Mouse (Mus musculus) kidney, postnatal 0 days (tissue): ENCODE data around the gene Afap1l2. TPM values are rescaled to one million over a fixed set of nuclear protein-coding genes. Genes with fewer than 3 reads are reported as not detected.
A peak's percentile ranks its signal among the peaks of the same experiment; 100 is the strongest.

Source experiments
- ATAC-seq: fragments of 200-750 bp; cut with Nextera tagmentation; replicated peaks from 2 replicates; pipeline ENCODE4 v1.8.0; 2017; ENCODE audit warnings: low read depth, moderate number of reproducible peaks, moderate TSS enrichment, moderate library complexity; ENCODE audit not compliant: low FRiP score
- DNase-seq: peaks from one replicate; pipeline ENCODE4 v3.0.0-alpha.2; 2016; ENCODE audit warnings: low spot score
- H3K27ac ChIP-seq: fragments of 300-500 bp; sonication (generic); 2 replicates; pipeline ENCODE4 v1.5.1; 2014; ENCODE audit warnings: mild to moderate bottlenecking
- H3K27me3 ChIP-seq: fragments of 300-500 bp; sonication (generic); 2 replicates; pipeline ENCODE4 v1.6.1; 2014; ENCODE audit warnings: low read length, mixed read lengths; ENCODE audit not compliant: insufficient read depth
- H3K36me3 ChIP-seq: fragments of 300-500 bp; sonication (generic); 2 replicates; pipeline ENCODE4 v1.6.1; 2014; ENCODE audit warnings: low read length, mixed read lengths; ENCODE audit not compliant: insufficient read depth
- H3K4me1 ChIP-seq: fragments of 300-500 bp; sonication (generic); replicated peaks from 2 replicates; pipeline ENCODE4 v1.6.1; 2014; ENCODE audit warnings: antibody characterized with exemption, low read length, mixed read lengths; ENCODE audit not compliant: insufficient read depth
- H3K4me2 ChIP-seq: fragments of 300-500 bp; sonication (generic); 2 replicates; pipeline ENCODE4 v1.6.1; 2014; ENCODE audit warnings: mild to moderate bottlenecking, low read length, moderate library complexity, mixed read lengths
- H3K4me3 ChIP-seq: fragments of 300-500 bp; sonication (generic); replicated peaks from 2 replicates; pipeline ENCODE4 v1.5.1; 2014; ENCODE audit warnings: low read depth, low read length
- H3K9ac ChIP-seq: fragments of 300-500 bp; sonication (generic); 2 replicates; pipeline ENCODE4 v1.6.1; 2014; ENCODE audit warnings: low read depth, low read length
- H3K9me3 ChIP-seq: fragments of 300-500 bp; sonication (generic); replicated peaks from 2 replicates; pipeline ENCODE4 v1.6.1; 2016; ENCODE audit warnings: low read length, inconsistent platforms, mixed read lengths
- CTCF ChIP-seq: IDR thresholded peaks from 2 replicates; pipeline ENCODE4 v1.5.1; 2016; ENCODE audit warnings: antibody characterized with exemption, low read depth, mild to moderate bottlenecking, moderate library complexity
- WGBS: fragments of 180-500 bp; shearing (Covaris S2); extraction: QIAGEN DNeasy Blood & Tissue Kit; methylation state at CpG from one replicate; pipeline ENCODE4 v1.1.7; 2014; 5-methylcytosine and 5-hydroxymethylcytosine counted together
- polyA plus RNA-seq: library from polyadenylated mRNA; unstranded; fragments of >200 nt; fragmentation: Nextera tagmentation; extraction: Ambion mirVana; gene quantifications from 2 replicates; pipeline ENCODE4 v1.2.1, GENCODE M21; 2015

Afap1l2 gene
- polyA plus RNA-seq, 1 experiment from 2014 or later = 21.3 TPM

- no peaks in the 10 kb centered on the region for H3K36me3 ChIP-seq
Observed at GRCm38 (mm10) chr19:56950818-56951217, 57.2 kb downstream of the Afap1l2 start.

GRCm38 (mm10) chr19:56949868-56950267, 58.2 kb downstream of the Afap1l2 start:
- TF ChIP-seq CTCF = no peak
- no peak overlapping the region for H3K4me2 ChIP-seq
- DNase-seq (no peak), ATAC-seq (no peak)
- H3K9me3 ChIP-seq = no peaks in the 10 kb centered on the region
- no peak overlapping the region for H3K27ac ChIP-seq
- H3K36me3 ChIP-seq = no peaks in the 10 kb centered on the region
- WGBS = 64% methylated on average over 8 of the region's 8 CpGs
- H3K27me3 ChIP-seq = no peaks in the 10 kb centered on the region
- H3K4me3 ChIP-seq = no peak overlapping the region
- H3K4me1 ChIP-seq = no peaks in the 10 kb centered on the region; the same call in 1 of the 2 replicates
- no peak overlapping the region for H3K9ac ChIP-seq

More at GRCm38 (mm10) chr19:56950818-56951217, 57.2 kb downstream of the Afap1l2 start:
- Histone ChIP-seq H3K9me3 (no peaks in the 10 kb centered on the region), H3K4me3 (no peak overlapping the region), H3K9ac (no peak overlapping the region), H3K27ac (no peak overlapping the region), H3K4me1 (no peaks in the 10 kb centered on the region), H3K4me2 (no peak overlapping the region), H3K27me3 (no peaks in the 10 kb centered on the region)
- no peak for DNase-seq
- 87% methylated on average over 7 of the region's 7 CpGs for WGBS
- no peak for ATAC-seq
- no peak for TF ChIP-seq CTCF

- TF ChIP-seq CTCF = no peak
Observed at GRCm38 (mm10) chr19:56947971-56948610, 59.9 kb downstream of the Afap1l2 start.

GRCm38 (mm10) chr19:56946727-56947126, 61.3 kb downstream of the Afap1l2 start:
- 67% methylated on average over 3 of the region's 3 CpGs for WGBS
- no peak for DNase-seq

More at GRCm38 (mm10) chr19:56947971-56948610, 59.9 kb downstream of the Afap1l2 start:
- Histone ChIP-seq H3K9ac (no peak overlapping the region), H3K4me1 (peaks cover 4% of the 10 kb centered on the region; the same call in 1 of the 2 replicates), H3K27me3 (no peaks in the 10 kb centered on the region), H3K4me2 (no peak overlapping the region), H3K4me3 (no peak overlapping the region), H3K9me3 (no peaks in the 10 kb centered on the region), H3K27ac (0 out of 2 replicates have a peak overlapping the region, but pooled peaks have one; percentile 19), H3K36me3 (no peaks in the 10 kb centered on the region)
- ATAC-seq (no peak), DNase-seq (peak; percentile 31)
- WGBS = 53% methylated on average over 6 of the region's 6 CpGs

GRCm38 (mm10) chr19:56946277-56946676, 61.8 kb downstream of the Afap1l2 start:
- DNase-seq (no peak), ATAC-seq (no peak)
- peaks cover 4% of the 10 kb centered on the region; the same call in 1 of the 2 replicates for H3K4me1 ChIP-seq
- WGBS = 94% methylated on average over 7 of the region's 7 CpGs
- no peak overlapping the region for H3K4me2 ChIP-seq
- H3K9me3 ChIP-seq = no peaks in the 10 kb centered on the region
- TF ChIP-seq CTCF = no peak
- H3K27me3 ChIP-seq = no peaks in the 10 kb centered on the region
- H3K36me3 ChIP-seq = no peaks in the 10 kb centered on the region
- H3K4me3 ChIP-seq = no peak overlapping the region
- no peak overlapping the region; the same call in 1 of the 2 replicates for H3K27ac ChIP-seq
- H3K9ac ChIP-seq = no peak overlapping the region

More at GRCm38 (mm10) chr19:56946727-56947126, 61.3 kb downstream of the Afap1l2 start:
- Histone ChIP-seq H3K27me3 (no peaks in the 10 kb centered on the region), H3K36me3 (no peaks in the 10 kb centered on the region), H3K9me3 (no peaks in the 10 kb centered on the region), H3K9ac (no peak overlapping the region), H3K4me1 (peaks cover 4% of the 10 kb centered on the region; the same call in 1 of the 2 replicates), H3K4me2 (no peak overlapping the region), H3K4me3 (no peak overlapping the region), H3K27ac (no peak overlapping the region; the same call in 1 of the 2 replicates)
- ATAC-seq = no peak
- no peak for TF ChIP-seq CTCF

- H3K9ac ChIP-seq = no peak overlapping the region
- no peaks in the 10 kb centered on the region for H3K36me3 ChIP-seq
- 54% methylated on average over 2 of the region's 2 CpGs for WGBS
- no peak overlapping the region for H3K4me3 ChIP-seq
- H3K27ac ChIP-seq = peak overlapping the region; percentile 58
- no peak overlapping the region for H3K4me2 ChIP-seq
- H3K9me3 ChIP-seq = no peaks in the 10 kb centered on the region
- H3K27me3 ChIP-seq = no peaks in the 10 kb centered on the region
- H3K4me1 ChIP-seq = peaks cover 4% of the 10 kb centered on the region; the same call in 1 of the 2 replicates
- no peak for TF ChIP-seq CTCF
- ATAC-seq = no peak
- peak; percentile 37 for DNase-seq
Observed at GRCm38 (mm10) chr19:56945621-56946020, 62.4 kb downstream of the Afap1l2 start.
